Mouse (Mus musculus): ENCODE results near the gene Etfa.

Gene Etfa

DNA sequence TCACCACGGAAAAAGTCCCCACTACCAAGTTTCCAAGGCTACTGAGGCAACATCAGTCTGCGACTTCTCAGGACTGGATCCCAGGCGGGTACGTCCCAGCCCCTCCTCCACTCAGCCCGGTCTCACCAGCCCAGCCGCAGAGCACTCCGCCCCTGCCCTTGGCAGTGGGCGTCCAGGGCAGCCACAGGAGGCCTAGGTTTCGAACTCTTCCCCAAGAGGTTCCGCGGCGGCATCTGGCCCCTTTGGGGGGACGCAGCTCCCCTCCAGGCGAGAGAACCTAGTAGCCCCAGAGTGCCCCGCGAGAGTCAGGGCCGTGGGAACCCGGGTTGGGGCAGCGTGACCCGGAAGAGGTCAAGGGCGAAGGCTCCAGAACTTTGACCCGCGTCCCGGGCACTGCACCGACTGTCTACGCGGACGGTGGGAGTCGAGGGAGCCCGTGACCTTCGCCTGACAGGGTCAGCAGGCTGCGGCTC is 486 bp downstream of the Etfa start:
- peak; percentile 62 for DNase-seq (ENCODE audit: low read depth, low spot score)

GRCm38 (mm10) chr9:55510651-55511235 is 1.3 kb downstream of the Etfa start:
- no peak for DNase-seq (ENCODE audit: low read depth, low spot score)

DNA sequence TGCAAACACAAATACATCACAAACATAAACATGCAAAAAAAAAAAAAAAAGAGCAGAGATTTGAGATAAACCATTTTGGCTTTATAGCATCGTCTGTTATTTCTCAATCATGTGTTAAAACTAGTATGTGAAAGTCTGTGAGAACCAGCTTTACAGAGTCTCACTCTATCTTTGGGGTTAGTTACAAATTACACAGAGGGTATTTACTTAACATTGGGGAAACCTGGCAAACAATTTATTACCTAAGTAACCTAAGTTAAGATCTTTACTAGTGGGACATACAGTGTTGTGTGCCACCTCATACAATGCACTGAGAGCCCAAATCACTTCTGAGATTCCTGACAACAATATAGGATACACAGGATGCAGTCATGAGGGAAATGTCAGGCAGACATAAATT is 2.3 kb downstream of the Etfa start:
- DNase-seq (ENCODE audit: low read depth, low spot score), result no peak

DNA sequence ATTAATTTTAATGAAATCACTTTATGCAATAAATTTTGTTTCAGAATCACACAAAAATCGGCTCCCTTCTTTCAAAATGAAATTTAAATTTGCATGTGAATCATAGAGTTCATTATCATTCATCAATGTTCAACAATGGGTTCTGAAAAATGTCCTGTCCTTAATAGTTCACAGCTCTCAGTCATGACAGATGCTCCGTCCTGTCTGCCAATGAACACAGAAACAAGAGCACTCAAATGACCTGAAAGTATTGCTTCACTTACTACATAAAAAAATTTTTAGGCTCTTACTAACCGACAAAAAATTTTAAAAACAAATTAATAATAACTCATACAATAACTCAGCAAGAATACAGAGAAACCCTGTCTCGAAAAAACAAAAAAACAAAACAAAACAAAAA is 3.3 kb downstream of the Etfa start:
- DNase-seq (ENCODE audit: low read depth, low spot score), result no peak

GRCm38 (mm10) chr9:55507922-55508321 is 4.1 kb downstream of the Etfa start:
- no peak for DNase-seq (ENCODE audit: low read depth, low spot score)

GRCm38 (mm10) chr9:55482116-55482515 is 29.9 kb downstream of the Etfa start:
- no peak for DNase-seq (ENCODE audit: low read depth, low spot score)

- DNase-seq (ENCODE audit: low read depth, low spot score), result no peak
These were observed 33.3 kb downstream of the Etfa start for GRCm38 (mm10) chr9:55478699-55479098.

- DNase-seq (ENCODE audit: low read depth, low spot score), result no peak
These were observed 36.0 kb downstream of the Etfa start for GRCm38 (mm10) chr9:55476084-55476483.

DNA sequence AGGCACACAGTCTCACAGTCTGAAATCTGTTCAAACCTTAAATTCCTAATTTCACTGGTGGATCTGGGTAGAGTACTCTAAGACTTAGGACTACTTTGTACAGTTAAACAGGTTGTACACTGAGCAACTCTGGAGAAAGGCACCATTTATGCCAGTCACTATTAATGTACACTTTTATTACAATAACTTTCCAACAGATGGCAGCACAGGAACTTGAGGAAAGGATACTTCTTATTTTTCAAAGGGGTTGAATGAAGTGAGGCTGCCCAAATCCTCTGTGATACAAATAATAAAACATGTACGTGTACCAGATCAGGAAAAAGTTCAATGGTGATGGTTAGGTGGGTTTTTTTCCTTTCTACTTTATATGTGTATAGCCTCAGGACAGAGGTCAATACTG is 43.6 kb downstream of the Etfa start:
- no peak for DNase-seq (ENCODE audit: low read depth, low spot score)

DNA sequence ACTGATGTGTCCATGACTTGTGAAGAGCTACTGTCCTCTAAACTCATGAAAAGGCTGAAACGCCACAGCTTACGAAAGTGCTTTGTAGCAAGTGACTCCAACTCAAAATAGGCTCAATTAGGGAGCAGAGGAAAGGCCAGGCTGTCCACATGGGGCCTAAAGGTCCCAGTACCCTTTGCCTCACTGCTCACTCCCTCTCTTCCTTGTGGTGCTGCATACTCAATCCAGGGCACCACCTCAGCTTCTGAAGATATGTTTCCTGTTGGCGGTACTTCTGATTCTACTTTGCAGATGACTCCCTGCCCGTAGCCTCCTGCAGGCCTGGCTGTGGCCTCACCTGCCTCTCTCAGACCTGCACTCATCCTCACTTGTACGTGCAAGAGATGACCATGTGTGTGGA is 58.7 kb downstream of the Etfa start:
- no peak for DNase-seq (ENCODE audit: low read depth, low spot score)

GRCm38 (mm10) chr9:55452906-55453305 is 59.1 kb downstream of the Etfa start:
- DNase-seq (ENCODE audit: low read depth, low spot score), result no peak

GRCm38 (mm10) chr9:55451426-55451825 is 60.6 kb downstream of the Etfa start:
- no peak for DNase-seq (ENCODE audit: low read depth, low spot score)

DNA sequence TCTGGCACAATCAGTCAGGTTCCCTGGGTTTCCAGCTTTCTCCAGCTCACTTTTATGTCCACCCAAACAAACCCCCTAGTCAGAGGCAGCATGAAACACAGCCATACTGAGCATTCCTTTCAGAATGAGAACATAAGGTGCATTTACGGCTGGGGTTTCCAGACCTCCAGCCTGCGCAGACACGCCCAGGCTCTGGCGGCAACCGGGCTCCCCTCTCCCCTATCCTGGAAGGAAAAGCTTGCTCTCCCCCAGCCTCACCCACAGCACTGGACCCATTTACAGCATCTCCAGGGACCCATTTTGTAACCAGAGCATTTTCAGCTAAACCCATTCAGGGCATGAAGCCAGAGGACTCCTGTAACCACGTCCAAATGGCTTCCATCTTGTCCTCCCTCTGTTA is 62.0 kb downstream of the Etfa start:
- no peak for DNase-seq (ENCODE audit: low read depth, low spot score)

DNA sequence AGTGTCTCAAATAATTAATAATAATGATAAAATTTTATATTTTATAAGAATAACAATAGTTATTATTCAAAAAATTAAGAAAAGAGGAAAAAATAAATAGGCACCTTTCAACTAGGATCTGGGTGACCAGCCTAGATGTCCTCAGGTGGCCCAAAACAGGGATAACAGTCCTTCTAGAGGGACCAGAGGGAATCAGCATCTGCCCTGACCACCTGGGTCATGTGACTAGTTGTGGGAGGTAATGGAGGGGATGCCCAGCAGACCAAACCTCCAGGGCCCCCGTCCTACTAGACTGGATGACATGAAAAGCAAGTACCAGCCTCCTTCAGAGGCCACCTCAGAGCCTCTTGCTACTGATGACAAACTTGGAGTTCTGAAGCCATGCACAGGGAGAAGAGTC is 62.9 kb downstream of the Etfa start:
- DNase-seq (ENCODE audit: low read depth, low spot score), result no peak

- no peak for DNase-seq (ENCODE audit: low read depth, low spot score)
These were observed 64.5 kb downstream of the Etfa start for GRCm38 (mm10) chr9:55447509-55447908.

DNA sequence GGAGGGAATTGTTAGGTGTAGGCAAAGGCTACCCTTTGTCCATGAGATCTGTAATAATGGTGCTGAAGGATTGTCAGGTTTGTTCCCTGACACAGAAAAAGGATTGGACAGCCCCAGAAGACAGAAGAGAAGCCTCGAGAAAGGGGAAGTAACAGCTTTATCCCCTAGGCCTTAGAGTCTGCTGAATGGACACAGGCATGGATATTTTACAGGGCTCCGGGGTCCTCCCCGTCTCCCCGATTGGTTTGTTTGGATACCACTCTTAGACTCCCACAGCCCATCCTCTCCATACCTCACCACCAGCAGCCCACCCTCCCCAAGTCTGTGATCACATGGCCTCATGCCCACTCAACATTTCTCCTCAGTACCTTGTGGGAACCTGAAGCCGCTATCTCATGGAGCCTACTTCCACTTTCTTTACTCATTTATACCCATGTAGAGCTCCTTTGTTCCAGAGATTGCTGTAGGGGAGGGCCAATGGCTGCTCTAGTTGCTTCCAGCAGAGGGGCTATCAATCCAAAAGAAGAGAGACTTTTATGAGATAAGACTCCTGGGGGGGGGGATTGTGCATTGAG is 72.8 kb downstream of the Etfa start:
- DNase-seq (ENCODE audit: low read depth, low spot score), result no peak

GRCm38 (mm10) chr9:55438433-55438832 is 73.6 kb downstream of the Etfa start:
- no peak for DNase-seq (ENCODE audit: low read depth, low spot score)

DNA sequence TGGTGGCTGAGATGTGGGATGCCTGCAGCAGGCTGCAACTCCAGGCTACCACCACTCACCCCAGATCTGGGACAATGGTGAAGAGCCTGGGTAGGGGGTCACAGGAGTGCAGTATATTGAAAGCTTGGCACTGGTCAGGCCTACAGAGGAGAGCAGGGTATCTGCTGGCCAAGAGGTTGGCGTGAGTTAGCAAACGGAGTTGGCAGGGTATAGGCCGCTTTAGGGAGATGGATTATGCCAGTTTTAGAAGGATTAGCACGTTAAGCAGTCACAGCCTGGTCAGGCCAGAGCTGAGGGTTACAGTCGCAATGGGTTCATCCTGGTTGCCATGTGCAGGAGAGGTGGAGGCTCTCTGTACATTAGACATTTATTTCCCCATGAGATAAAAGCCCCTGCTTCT is 78.2 kb downstream of the Etfa start:
- no peak for DNase-seq (ENCODE audit: low read depth, low spot score)

DNA sequence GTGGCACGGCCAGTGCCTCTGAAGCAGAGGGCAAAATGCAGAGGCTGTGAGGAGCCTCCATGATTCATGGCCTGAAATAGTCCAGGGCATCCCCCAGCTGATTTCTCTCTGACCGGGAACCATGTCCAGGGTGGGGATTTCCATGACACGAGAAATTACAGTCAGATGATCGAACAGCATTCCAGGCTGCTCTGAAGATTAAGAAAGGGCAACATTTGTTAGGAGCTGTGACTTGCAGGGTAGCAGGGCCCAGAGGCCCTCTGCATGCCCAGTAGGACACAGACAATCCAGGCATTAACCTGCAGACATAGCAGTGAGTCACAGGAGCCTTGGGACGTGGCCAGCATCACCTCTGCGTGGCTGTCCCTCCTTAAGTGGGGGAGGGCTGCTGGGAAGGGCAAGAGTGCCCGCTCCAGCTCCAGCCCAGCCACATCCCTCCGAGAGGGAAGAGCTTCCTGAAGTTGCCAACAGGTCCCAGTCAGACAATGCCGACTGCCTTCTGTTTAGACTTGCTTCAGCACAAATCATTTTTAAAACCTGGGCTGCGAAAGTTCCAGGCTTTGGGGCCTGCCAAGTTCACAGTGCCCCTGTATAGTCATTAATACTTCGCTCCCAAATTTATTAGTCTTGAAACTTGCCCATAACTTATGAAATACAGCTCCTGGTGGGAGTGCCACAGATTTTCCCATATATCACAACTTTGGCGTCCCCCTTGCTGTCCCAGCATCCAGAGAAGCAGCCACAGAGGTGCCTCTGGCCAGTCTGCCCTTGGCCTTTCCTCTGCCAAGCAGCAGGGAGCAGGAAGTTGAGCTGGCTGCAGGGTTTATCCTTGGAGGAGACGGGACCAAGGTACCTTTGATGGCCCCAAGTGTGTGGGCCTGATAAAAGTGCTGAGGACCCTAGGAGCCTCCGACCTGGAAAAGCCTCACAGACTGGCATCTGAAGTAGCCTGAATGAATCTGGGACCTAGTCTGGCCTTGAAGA is 79.4 kb downstream of the Etfa start:
- DNase-seq (ENCODE audit: low read depth, low spot score), result no peak

DNA sequence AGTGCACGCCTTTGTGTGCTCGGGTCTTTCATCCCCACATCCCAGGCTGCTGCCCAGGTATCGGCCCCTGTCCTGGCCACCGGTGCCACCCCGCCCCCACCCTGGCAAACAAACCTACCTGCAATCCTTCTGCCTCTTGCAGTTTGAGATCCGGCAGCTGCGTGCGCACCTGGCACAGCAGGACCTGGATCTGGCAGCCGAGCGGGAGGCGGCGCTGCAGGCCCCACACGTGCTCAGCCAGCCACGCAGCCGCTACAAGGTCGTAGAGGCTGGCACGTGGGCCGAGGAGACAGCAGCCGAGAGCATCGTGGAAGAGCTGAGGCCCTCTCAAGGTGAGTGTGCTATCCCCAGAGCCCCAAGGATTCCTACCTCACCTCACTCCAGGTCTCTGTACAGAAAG is 81.9 kb downstream of the Etfa start:
- peak; percentile 82 for DNase-seq (ENCODE audit: low read depth, low spot score)

DNA sequence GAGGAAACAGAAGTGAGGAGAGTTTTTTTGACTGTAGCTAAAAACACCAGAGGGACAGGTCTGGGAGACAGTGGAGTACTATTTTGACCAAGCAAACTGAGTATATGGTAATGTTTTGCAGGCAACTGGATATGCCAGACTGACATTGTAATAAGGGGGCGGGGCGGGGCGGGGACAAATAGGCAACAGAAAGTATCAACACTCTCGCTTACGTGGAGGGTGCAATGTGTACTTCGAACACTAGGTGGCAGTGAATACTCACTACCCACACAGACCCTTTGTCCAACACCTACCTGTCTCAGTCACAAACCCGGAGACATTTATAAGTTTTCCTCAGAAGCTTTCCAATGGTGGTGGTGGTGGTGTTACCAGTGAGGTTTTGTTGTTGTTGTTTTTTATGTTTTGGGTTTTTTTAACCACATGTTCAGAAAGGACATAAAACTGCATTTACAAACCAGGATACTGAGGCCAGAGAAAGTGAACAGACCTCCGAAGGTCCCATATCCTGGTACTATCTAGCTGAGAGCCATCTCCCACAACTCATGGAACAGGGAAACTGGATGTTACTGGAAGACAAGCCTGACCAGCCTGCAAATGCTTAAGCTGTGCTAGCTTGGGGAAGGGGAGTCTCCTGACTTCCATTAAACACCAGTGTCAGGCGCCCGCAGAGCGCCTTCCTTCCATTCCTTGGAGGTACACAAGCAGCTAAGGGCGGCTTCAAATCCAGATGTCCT is 82.6 kb downstream of the Etfa start:
- DNase-seq (ENCODE audit: low read depth, low spot score), result peak; percentile 93

- DNase-seq (ENCODE audit: low read depth, low spot score), result no peak
These were observed 86.7 kb downstream of the Etfa start for GRCm38 (mm10) chr9:55425271-55425810.
